Mouse (Mus musculus) ovary, postnatal 36 days (tissue): ENCODE measurements around the gene D7Ertd443e.
A peak's percentile ranks its signal among the peaks of the same experiment; 100 is the strongest.

Experiments used
- DNase-seq: peaks from one replicate; pipeline ENCODE4 v3.0.0; 2022; ENCODE audit warnings: low spot score, mixed read lengths

The D7Ertd443e gene

GRCm38 (mm10) chr7:134289126-134289525 lies 96.3 kb downstream of the D7Ertd443e start:
- DNase-seq, result no peak

DNA sequence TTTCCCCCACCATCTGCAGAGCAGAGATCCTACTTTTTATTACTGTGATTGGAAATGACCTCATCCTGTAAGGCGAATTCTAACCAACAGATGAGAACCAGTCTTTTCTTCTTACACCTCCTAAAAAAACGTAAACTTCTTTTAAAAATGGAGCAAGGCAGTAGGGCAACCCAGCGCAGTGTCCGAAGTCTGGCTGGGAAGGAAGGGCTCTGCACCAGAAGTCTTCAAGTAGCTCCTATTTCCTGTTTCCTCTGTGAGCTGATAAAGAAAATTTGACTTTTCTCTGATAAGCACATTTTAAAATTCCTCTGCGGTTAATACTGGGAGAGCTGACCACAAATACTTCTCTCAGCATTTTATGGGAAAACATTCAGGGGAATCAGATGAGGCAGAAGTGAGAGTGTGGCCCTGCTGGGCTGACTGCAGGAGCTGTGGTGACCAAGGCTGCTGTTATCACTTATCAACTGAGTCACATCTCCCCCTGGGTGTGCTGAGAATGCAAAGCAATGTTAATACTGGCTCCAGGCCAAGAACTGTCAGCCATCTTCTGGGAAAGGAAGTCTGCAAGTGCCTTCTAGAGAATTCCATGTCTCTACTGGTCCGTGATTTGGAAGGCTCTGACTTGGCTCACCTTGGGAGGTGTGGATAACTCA lies 97.8 kb downstream of the D7Ertd443e start:
- no peak for DNase-seq

- no peak for DNase-seq
These were observed 112.5 kb downstream of the D7Ertd443e start for GRCm38 (mm10) chr7:134272956-134273355.

- no peak for DNase-seq
These were observed 113.0 kb downstream of the D7Ertd443e start for GRCm38 (mm10) chr7:134272421-134272820.

DNA sequence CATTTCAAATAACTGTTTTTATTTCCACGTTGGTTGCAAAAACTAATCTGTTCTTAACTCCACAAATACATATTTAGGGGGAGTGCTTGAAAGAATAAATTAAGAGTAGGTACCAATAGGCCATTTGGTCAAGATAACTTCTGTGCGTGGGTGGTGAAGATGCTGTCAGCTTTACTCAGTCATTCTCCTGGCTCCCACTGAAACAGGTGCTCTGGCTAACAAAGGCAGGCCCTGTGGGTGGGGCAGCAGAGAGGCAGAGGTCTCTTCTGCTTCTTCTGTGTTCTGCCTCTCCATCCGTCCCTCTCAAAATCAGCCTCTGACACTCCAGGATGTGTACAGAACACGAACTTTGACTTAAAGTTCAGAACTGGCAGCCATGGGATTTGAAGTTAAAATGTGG lies 119.7 kb downstream of the D7Ertd443e start:
- DNase-seq, result no peak

- peak; percentile 53 for DNase-seq
These were observed 122.1 kb downstream of the D7Ertd443e start for GRCm38 (mm10) chr7:134263146-134263906.

GRCm38 (mm10) chr7:134261003-134261701 lies 124.3 kb downstream of the D7Ertd443e start:
- DNase-seq, result peak; percentile 13

DNA sequence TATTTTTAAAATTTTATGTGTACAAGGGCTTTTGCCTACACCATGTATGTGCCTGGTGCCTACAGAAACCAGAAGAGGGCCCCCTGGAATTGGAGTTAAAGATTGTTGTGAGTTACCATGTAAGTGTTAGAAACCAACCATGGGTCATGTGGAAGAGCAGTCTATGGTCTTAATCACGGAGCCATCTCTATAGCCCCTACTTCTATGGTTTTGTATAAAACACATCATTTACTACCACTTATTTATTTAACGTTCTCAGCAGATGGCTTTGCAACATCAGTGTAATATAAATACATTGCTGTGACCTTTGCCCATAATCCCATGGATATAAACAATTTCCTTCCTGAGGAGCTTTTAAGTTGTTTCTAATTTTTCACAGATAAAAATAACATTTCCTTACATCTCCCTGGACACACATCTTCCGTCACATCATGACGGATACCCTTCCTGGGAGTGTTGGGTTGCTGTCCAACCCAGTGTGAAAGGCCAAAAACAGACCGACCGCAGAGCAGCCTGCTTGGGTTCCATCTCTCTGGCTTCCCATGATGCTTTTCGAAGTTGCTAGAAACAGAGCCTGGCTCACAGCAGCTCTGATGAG lies 135.1 kb downstream of the D7Ertd443e start:
- no peak for DNase-seq

- no peak for DNase-seq
These were observed 137.4 kb downstream of the D7Ertd443e start for GRCm38 (mm10) chr7:134248041-134248440.

DNA sequence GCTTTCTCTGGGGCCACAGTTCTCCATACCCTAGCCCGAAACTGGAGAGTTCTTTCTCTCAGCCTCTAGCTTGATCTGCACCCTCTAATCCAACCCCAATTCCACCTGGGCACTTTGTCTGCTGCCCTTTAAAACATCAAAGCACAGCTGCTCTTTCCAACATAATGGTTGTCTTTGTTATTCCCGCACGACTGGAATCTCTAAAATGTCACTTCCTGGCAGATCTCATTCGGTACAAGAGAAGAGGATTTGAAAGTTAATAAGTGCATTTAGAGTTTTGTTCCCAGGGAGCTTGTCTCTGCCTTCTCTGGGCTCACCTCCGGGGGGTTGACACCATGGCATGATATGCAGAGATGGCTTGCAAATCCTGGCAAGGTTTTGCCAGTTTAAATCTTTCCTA lies 138.8 kb downstream of the D7Ertd443e start:
- DNase-seq, result no peak

DNA sequence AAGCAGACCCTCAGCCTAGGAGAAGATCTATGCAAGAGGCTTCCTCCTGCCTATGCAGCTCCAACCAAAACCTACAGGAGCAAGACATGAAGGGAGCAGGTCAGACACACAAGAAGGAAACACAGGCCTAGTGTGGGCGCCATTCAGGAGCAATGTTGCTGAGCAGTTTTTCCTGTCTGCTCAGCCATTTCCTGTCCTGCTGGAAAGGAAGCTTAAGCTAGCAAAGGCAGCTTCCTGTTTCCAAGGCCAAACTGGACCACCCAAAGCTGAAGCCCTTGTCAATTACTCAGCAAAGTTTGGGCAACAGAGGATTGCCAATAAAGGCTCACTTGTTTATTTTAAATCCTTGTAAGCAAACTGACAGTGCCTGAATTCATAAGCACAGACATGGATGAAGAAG lies 142.7 kb downstream of the D7Ertd443e start:
- DNase-seq, result no peak

- DNase-seq, result no peak
These were observed 144.2 kb downstream of the D7Ertd443e start for GRCm38 (mm10) chr7:134241212-134241611.

- DNase-seq, result no peak
These were observed 144.9 kb downstream of the D7Ertd443e start for GRCm38 (mm10) chr7:134240579-134240978.

DNA sequence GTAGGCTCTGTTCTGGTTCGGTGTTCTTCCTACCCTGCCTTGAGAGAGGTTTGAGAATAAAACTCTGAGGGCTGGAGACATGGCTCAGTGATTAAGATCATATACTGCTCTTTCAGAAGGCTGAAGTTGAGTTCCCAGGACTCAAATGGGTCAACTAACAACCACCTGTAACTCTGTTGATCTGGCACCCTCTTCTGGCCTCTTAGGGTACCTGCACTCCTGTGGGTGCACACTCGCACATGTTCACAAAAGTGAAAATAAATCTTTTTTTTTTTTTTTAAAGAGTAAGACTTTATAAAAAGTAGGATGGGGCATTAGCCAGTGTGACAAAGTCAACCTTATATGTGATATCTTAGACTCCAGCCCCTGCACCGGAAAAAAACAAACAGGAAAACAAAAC lies 146.6 kb downstream of the D7Ertd443e start:
- DNase-seq, result no peak

GRCm38 (mm10) chr7:134237356-134237755 lies 148.1 kb downstream of the D7Ertd443e start:
- DNase-seq, result no peak

- DNase-seq, result no peak
These were observed 148.7 kb downstream of the D7Ertd443e start for GRCm38 (mm10) chr7:134236727-134237126.

GRCm38 (mm10) chr7:134235552-134235951 lies 149.9 kb downstream of the D7Ertd443e start:
- DNase-seq, result no peak

GRCm38 (mm10) chr7:134231378-134232346 lies 153.8 kb downstream of the D7Ertd443e start, which contains the start of gene Adam12:
Gene Adam12 (minus strand): TSS chr7:134232146.
- no peak for DNase-seq

- DNase-seq, result no peak
These were observed 154.8 kb downstream of the D7Ertd443e start for GRCm38 (mm10) chr7:134230708-134231107.

DNA sequence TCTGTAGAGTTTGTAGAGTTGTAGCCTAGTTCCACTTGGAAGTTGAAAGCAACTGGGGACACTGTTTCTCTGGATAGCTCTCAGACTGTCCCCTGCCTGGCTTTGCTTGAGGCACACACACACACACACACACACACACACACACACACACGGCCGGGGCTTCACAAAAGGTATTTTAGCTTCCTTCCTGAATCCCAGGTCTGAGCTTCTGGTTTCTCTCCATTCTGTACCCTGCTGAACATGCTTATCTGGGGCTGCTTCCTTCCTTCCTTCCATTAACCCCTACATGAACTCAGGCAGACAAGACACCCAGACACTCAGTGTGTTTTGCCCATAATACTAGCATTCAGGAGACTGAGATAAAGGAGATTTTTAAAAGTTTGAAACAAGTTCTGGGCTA lies 155.6 kb downstream of the D7Ertd443e start:
- no peak for DNase-seq

GRCm38 (mm10) chr7:134227773-134228455 lies 157.5 kb downstream of the D7Ertd443e start:
- DNase-seq, result no peak
